Mouse (Mus musculus): ENCODE results near the gene Mcrip2.

Gene Mcrip2

DNA sequence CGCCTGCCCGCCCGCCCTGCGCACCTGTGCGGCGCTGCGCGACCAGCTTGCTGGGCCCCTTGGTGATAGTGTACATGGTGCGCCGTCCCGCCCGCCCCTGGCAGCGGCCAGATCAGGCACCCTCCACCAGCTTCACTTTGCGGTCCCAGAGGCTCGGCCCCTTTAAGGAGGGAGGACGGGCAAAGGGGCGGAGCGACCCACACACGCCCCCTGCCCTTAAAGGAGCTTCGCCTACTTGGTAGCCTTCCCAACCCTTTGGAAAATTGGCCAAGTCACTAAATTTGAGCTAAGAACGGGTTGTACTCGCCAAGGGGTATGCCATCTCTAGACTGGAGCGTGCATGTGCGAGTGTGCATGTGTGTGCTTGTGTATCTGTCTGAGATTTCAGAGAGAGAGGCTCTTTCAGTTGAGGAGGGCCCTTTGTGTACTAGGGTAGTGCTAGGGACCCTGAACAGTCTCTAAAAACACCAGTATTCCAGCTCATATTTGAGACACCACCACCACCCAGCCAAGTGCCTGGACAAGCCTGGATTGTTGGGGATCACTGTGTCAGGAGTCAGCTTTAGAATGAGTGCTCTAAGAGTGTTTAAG lies at the start of gene Mcrip2:
Mcrip2 (minus strand) TSS at position 164 of the 591 bp plus-strand sequence.
- no peak for DNase-seq (ENCODE audit: low read depth, low spot score)

DNA sequence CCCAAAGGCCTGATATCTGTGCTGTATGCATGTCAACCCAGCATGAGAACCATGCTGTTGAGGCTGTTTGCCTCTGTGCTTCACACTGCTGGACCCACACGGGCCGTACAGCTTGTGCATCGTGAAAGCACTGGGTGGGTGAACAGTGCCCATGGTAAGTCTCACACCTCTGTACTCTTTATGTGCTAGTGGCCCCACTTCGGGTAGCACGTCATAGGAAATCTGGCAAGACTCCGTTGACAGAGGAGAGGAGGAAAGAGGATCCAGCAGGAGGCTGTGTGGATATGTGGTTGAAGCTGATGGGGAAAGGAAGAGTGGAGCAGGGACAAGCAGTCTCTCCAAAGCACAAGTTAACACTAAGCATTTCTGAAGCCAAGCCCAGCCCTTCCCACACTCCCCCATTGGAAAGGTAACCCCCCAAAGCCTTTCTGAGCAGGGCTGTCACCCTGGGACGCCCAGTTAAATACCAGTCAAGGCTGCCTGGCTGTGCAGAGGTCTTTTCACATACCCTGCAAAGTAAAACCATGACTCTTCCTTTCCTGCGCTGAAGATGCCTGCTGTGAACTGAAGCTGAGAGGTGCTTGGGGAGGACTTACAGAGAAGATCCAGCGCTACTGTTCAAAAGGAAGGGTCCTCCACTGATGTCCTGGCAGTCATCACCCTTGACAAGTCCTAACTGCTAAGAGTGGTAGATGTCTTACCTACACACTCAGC lies 49.6 kb upstream of the Mcrip2 start:
- no peak for DNase-seq (ENCODE audit: low read depth, low spot score)

DNA sequence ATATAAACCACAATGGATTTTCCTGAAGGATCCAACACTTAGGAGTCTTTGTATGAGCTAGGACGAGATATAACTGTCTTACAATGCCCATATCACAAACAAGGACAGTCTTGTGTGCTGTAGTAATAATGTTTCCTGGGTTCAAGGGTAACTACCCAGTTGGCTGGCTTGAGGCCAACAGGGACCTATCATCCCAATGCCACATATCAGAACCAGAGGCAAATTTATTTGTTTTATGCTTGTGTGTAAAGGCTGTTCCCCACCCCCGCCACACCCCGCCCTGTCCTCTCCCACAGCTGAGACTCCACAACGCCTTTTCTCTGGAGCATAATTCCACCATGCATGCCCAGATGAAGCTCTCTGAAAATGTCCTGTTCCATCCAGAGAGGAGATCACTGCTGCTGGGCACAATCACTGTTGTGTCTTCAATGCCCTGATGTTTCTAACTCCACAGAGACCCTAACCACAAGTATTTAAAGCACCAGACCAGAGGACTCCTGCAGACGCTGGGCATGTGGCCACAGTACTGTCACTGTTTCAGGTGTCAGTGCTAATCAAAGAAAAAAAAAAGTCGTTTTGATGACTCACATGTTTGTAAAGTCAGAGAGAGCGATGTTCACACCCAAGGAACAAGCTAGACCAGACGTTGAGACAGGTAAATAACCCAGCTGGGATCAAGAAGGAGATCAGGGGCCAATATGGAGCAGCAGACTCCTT lies 48.5 kb upstream of the Mcrip2 start:
- DNase-seq (ENCODE audit: low read depth, low spot score) = no peak

DNA sequence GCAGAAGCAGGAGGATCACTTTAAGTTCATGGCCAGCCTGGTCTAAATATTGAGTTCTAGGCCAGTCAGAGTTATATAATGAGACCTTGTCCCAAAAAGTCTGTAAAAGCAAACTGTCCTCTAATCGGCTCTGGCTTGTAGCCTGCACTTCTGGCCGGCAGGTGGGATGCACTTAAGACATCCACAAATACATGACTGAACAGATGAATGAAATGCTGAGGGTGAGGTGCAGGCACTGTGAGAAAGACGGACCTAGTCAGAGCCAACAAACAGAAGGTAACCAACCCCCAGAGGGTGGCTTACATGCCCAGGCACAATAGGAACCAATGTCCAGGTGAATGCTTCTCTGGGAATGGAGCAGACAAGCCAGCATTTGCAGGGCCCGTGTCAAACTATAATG lies 45.7 kb upstream of the Mcrip2 start:
- DNase-seq (ENCODE audit: low read depth, low spot score) = no peak

DNA sequence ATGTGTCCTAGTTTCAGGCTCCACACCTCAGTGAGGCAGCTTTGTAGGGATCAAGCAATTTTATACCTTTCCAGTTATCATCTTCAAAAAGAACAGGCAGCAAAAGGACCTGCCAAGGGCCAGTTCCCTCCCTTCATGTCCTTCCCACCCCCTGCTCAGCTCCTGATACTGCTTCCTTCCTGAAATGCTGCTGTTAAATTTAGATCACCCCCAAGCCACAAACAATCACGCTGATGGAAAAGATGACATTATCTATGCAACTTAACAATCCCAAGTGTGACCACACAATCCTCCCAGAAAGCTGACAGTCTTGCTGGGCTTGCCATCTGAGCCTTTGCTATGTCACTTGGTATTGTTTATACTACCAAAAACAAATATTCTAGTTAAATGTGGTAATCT lies 45.3 kb upstream of the Mcrip2 start:
- no peak for DNase-seq (ENCODE audit: low read depth, low spot score)

DNA sequence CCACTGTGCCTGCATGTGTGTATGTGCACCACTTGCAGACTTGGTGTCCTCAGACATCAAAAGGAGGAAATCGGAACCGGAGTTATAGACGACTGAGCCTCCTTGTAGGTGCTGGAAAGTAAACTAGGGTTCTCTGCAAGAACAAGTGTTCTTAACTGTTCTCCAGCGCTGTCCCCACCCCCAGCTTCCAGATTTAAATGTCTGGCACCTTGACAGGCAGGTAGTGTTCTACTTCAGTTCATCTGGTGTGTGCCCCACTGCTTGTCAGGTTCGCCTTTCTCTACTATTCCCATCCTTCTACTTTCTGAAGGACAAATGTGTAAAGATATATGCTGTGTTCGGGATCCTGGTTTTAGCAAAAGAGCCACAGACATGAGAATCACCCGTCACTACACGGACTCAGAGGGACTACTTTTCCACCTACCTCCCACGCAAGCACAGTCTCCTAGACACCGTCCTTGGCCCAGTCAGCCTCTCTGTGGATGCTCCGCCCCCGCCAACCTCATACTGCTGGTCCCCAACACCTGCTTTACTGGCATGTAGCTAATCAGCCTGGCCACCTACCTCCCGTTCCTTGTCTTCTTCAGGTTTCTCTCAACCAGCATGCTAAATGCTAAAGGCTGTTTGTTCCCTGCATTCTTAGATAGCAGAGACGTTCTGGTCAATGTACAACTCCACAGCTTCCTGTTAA lies 44.8 kb upstream of the Mcrip2 start:
- no peak for DNase-seq (ENCODE audit: low read depth, low spot score)

DNA sequence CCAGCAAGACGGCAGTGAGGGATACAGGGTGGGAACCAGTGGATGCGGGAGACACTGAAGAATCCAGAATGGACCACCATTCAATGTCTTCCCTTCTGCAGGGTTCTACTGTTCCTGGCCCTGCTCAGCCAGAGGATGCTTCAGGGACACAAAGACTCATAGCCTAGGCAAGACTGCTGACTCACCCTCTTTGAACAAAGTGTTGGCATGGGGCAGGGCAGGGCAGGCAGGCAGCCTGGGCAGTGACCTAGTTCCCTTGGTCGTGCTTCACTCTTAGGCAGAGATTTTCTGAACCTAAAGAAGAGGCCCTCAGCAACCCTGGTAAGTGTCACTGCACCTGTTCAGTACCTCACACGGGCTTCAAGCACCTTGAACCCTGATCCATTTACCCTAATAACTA lies 43.3 kb upstream of the Mcrip2 start:
- DNase-seq (ENCODE audit: low read depth, low spot score) = no peak

DNA sequence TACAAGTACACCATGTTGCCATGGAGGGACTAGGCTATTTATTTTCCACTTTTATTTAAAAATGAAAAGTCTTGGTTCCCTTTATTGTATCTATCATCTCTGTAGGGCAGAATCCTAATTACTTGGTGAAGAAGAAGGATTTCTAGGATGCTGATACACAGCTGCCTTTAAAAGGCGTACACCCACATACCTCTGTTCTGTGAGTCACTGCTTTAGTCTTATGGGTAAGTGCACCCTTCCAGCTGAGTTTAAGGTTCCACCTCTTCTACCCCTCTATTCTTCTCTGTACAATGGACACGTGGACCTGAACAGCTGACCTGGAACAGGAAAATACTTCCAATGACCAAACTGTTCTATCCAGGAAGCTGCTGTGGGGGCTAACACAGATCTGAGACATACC lies 39.1 kb upstream of the Mcrip2 start:
- no peak for DNase-seq (ENCODE audit: low read depth, low spot score)

DNA sequence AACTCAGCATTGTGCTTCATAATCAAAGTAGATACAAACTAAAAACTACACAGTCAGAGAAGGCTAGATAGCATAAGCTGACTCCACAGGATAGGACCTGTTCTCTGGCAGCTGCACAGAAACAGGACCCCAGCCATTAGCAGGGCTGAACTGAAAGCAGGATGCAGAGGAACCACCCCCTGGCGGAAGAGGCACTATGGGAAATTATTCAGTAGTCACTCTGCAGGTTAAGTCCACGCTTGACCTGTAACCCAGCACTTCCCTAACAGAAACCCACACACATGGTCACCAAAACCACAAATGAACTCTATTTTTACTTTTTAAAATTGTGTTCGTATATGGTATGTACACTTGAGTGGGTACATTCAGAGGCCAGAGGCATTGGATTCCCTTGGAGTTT lies 34.5 kb upstream of the Mcrip2 start:
- no peak for DNase-seq (ENCODE audit: low read depth, low spot score)

DNA sequence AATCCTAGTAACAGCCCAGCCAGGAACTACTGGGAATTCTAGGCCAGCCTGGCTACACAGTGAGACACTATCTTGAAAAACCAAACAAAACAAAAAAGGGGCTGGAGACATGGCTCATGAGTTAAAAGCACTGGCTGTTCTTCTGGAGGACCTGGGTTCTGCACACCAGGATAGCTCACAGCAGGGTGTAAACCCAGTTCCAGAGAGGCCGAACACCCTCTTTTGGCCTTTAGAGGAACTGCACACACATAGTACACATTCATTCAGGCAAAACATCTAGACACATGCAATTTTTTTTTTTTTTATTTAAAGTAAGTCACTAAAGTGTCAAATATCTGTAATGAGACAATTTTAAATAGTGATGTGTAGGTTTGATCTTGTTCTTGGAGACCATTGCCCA lies 31.6 kb upstream of the Mcrip2 start:
- DNase-seq (ENCODE audit: low read depth, low spot score) = no peak

DNA sequence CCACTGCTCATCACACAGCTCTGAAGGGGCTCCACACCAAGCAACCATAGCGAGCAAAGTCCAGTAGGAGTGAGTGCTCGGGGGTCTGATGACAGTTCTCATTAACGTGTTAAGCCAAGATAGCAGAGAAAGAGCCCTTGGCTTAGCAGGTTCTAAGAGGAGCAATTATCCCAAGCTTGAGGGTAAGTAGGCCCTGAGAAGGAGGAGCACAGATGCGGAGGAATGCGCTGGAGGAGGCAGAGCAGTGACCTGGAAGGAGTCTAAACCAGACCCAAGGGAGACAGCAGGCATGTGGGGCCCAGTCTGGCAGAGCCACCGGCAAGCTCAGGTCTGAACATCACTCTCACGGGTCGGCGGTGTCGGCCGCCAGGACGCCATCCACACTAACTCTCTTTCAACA lies 27.3 kb upstream of the Mcrip2 start:
- no peak for DNase-seq (ENCODE audit: low read depth, low spot score)

DNA sequence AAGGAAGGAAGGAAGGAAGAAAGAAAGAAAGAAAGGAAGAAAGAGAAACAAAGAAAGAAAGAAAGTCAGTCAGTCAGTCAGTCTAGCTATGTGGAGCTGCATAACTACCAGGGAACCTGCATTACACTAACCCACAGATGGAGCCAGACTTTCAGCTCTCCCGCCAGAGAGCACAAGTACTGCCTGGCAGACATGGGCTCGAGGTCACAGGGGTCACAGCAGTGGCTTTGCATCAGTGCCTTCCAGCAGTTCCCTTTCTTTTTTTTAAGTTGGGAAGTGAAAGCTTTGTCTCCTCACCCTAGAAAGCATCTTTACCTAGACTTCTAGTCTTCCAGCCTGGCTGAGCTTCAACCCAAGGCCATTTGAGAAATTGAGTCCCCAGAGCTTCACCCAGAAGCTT lies 26.9 kb upstream of the Mcrip2 start:
- no peak for DNase-seq (ENCODE audit: low read depth, low spot score)

DNA sequence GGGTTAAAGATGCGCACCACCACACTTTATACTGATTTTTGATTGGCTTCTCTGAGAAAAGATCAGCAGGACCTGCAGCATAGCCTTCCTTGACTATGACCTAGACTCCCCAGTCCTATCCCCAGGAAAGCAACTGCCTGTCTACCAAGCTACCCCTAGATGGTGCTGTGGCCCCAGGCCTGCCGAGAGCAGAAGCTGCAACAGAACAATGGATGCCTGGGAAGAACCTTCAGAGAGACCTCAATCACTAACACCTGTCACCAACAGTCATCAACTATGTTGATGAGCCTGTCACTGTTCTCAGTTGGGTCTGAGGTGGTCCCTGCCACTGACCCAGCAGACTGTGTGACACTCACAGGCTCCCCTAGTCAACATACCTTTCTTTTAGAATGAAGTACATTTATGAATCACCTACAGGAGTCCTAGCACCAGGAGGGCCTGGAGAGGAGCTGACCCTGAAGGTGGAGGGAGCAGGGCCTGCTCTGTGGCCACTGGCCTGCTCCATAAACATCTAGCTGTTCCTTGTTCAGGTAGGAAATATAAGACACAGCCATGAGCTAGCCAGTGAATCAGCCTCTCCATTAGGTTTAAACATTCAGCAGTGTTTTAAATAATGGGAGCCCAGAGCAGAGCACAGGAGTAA lies 25.5 kb upstream of the Mcrip2 start:
- peak; percentile 63 for DNase-seq (ENCODE audit: low read depth, low spot score)

DNA sequence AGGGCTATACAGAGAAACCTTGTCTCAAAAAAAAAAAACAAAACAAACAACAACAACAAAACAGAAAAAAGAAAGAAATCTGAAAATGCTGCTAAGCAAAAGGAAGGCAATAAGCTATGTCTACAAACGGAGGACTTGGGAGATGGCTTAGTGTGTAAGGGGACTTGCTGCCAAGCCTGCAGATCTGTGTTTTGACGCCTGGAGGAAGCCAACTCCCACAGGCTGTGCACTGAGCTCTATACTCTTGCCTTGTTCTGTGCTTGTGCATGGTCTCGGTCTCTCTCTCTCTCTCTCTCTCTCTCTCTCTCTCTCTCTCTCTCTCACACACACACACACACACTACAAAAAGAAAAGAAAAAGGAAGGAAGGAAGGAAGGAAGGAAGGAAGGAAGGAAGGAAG lies 20.3 kb upstream of the Mcrip2 start:
- no peak for DNase-seq (ENCODE audit: low read depth, low spot score)

DNA sequence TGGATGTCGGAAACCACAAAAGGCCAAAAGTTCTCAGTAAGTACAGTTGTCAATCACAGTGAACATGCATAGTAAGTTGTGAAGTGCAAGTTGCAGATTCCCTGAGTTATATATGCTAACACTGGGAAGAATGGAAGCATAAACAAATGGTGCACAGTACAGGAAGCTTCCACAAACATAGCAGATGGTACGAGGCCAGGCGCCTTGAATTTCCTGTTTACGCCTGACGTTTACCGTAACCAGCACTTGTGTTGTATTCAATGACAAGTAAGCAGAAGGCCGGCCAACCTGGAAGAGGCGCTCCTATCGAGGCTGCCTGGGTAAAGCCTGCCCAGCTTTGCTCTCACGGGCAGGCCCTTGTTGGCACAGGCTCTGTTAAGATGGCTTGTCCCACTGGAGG lies 18.9 kb upstream of the Mcrip2 start:
- no peak for DNase-seq (ENCODE audit: low read depth, low spot score)

DNA sequence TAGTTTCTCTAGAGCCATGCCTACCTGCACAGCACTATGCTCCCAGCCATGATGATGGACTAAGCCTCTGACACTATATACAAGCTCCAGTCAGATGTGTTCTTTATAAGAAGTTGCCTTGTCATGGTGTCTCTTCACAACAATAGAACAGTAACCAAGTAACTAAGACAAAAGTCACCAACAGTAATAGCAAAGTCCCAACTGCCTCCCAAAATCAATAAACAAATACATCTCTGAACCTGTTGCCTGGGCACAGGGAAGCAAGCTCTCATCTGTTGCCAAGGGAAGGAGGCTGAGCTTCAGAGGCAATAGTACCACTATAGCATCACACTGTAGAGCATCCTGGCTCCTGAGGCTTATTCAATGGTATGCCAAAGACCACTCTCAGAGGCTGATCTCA lies 18.2 kb upstream of the Mcrip2 start:
- no peak for DNase-seq (ENCODE audit: low read depth, low spot score)

DNA sequence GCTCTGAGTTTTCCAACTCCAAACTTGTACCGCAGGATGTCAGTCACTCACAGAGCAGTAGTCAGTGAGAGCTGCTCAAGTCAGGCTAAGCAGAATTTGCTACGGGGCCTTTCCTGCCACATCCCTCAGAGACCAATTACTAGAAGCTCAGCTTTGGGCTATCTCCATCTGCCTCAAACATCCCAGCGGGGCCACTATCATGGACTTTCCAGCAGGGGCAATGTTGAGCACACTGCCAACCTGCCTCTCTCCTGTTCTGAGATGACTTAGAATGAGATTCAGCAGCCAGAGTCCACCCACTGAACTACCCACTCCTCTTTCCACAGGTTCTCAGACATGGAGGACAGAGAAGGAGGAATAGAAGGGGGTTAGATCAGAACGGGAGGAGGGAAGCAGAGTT lies 17.1 kb upstream of the Mcrip2 start:
- DNase-seq (ENCODE audit: low read depth, low spot score) = no peak

DNA sequence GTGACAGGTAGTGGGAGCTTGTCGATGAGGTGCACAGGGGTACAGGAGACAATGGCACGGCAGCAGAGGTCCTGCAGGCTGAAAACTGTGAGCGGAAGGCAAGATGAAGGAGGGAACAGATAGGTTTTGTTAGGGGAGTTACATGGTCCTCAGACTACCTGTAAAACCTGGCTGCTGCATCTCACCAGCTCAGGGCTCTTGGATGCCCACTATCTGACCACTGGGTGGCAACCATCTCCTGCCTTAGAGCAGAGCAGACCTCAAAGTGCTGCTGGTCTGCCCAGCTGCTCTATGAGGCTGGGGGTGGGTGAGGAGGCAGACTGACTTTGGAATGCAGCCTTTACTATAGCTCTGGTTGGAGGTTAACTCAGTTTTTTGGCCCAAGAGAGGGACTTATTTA lies 15.3 kb upstream of the Mcrip2 start:
- no peak for DNase-seq (ENCODE audit: low read depth, low spot score)

DNA sequence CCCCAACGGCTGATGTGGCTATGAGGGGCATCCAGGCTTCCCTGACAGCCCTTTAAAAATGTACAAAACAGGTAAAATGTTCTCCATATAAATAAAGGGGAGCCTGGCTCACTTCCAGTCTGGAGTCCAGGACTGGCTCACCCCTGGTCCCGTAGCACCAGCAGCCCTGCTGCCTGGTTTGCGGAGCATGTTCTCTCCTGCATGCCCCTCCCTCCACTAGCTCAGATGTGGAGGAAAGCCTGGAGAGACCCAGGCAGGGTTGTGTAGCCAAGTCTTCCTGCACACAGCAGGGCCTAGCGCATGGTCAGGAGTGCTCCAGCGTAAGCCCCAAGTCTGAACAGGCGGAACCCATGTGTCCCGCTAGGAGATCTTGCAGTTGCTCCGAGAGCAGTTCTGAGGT lies 14.7 kb upstream of the Mcrip2 start:
- no peak for DNase-seq (ENCODE audit: low read depth, low spot score)

DNA sequence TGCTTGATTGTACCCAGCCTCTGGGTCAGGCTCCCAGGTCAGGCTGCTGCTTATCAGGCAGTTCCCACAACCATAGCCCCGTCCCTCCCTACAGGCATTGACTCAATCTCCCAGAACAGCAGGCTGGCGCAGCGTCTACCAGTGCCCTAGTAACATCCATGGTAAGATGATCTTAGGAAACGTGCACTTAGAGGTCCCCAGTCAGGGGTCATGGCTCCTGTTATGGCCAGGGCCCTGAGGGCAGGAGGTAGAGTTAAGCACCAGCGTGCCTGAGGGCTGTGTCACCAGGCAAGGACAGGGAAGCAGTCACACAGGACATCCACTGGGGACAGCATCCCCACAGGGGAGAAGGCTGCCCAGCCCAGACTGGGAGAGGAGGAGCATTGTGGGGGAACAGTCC lies 13.7 kb upstream of the Mcrip2 start:
- no peak for DNase-seq (ENCODE audit: low read depth, low spot score)

DNA sequence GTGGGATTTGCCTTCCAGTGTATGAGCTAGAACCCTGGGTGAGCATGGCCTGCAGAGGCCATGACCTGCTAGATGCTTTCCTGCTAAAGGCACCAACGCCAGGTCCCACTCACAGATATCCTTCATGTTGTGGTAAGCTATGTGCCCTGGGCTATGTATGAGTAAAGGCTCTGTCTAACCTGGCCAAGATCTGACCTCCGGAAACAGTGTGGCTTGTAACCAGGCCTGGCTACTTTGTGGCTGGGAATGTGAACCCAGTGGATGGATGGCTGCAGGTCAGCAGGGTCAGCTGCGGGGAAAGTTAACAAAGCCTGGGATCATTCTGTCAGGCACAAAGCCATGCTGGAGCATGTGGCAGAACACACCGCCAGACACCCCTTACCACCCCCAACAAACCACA lies 13.1 kb upstream of the Mcrip2 start:
- DNase-seq (ENCODE audit: low read depth, low spot score) = no peak

Data from retina, postnatal 7 days (tissue).